In the genomic region with DNA sequence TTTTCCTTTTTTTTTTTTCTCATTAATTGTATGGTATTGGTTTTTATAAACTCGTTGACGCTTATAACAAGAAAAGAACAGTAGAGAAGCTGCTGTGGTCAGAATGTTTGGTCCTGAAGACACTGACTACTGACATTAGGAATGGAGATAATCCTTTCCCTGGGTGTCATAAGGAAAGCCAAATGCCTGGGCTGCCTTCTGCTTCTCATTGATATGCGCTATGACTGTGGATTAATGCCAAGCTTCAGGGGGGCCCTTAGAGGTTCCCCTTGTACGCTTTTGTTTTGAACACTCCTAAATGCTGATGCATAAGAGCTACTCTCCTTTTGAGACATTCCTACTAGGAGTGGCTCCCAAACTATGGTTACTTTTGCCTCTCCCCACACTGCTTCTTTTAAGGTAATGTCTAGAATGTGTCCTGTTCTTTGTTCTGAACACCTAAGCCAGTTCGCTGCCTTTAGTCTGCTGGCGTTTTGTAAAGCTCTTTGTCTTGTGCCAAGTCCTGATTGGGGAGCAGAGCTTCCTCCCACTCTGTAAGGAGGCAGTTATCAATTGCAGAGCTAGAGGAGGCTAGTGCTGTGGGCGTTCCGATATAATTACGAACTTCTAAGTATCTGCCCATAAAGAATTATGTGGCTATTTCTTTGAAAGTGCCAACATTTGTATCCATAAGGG, we compare ENCODE assay signal across 14 mouse cellular contexts.
DNase-seq lines count a peak whose midpoint lies in the region; ATAC-seq and TF ChIP-seq lines count a peak whose summit lies in the region.
"Had no signal": no experiment of that assay in that cellular context is flagged by ENCODE, and none has a peak within 500 bp of the region (broad histone marks: within the 10 kb centered on the region; RNA-seq: fewer than 3 reads in every experiment).

No protein-coding gene starts in this region.

- TF ChIP-seq CTCF in forebrain, postnatal 0 days (IDR thresholded peaks at IDR 0.05; ENCODE audit: low read depth) = no peak
- TF ChIP-seq CTCF in kidney, adult 2 months (conservative IDR thresholded peaks at IDR 0.05; ENCODE audit: insufficient read depth, insufficient read length, low read depth, low read length) = no peak
- TF ChIP-seq CTCF in lung, postnatal 0 days (IDR thresholded peaks at IDR 0.05) = no peak

- H3K9me3 ChIP-seq in forebrain, embryonic 10.5 days = no peaks in the 10 kb centered on the region
- no peaks in the 10 kb centered on the region for H3K9me3 ChIP-seq in forebrain, embryonic 11.5 days (ENCODE audit: control insufficient read depth, low read length)
- H3K9me3 ChIP-seq in neural tube, embryonic 13.5 days = no peaks in the 10 kb centered on the region
- H3K9me3 ChIP-seq in neural tube, embryonic 15.5 days (replicated peaks) = no peaks in the 10 kb centered on the region
- H3K9me3 ChIP-seq in forebrain, postnatal 0 days (ENCODE audit: low read length) = no peaks in the 10 kb centered on the region
- no peaks in the 10 kb centered on the region for H3K9me3 ChIP-seq in lung, postnatal 0 days (ENCODE audit: low read length)

- peak overlapping the region; percentile 44; the same call in 1 of the 2 replicates for H3K27ac ChIP-seq in forebrain, embryonic 10.5 days
- H3K27ac ChIP-seq in forebrain, embryonic 11.5 days (ENCODE audit: low read depth, low read length) = no peak overlapping the region
- peak overlapping the region; percentile 50 for H3K27ac ChIP-seq in neural tube, embryonic 13.5 days (replicated peaks)
- H3K27ac ChIP-seq in neural tube, embryonic 15.5 days (replicated peaks) = no peak overlapping the region; the same call in 1 of the 2 replicates
- peak overlapping the region; percentile 17; the same call in 1 of the 2 replicates for H3K27ac ChIP-seq in forebrain, postnatal 0 days (ENCODE audit: low read depth, low read length)
- no peak overlapping the region for H3K27ac ChIP-seq in kidney, adult 2 months (ENCODE audit: insufficient read depth, low read depth, low read length)
- no peak overlapping the region for H3K27ac ChIP-seq in lung, postnatal 0 days (ENCODE audit: low read length)

- H3K27me3 ChIP-seq in forebrain, embryonic 10.5 days (ENCODE audit: poor library complexity, severe bottlenecking) = no peaks in the 10 kb centered on the region
- H3K27me3 ChIP-seq in forebrain, embryonic 11.5 days (ENCODE audit: control insufficient read depth, insufficient read depth, low read length) = no peaks in the 10 kb centered on the region
- no peaks in the 10 kb centered on the region for H3K27me3 ChIP-seq in neural tube, embryonic 13.5 days
- no peaks in the 10 kb centered on the region for H3K27me3 ChIP-seq in neural tube, embryonic 15.5 days (replicated peaks)
- H3K27me3 ChIP-seq in forebrain, postnatal 0 days (ENCODE audit: insufficient read depth, low read length) = no peaks in the 10 kb centered on the region
- no peaks in the 10 kb centered on the region for H3K27me3 ChIP-seq in kidney, adult 2 months (replicated peaks; ENCODE audit: control insufficient read depth, insufficient read depth, low read length)
- H3K27me3 ChIP-seq in lung, postnatal 0 days (replicated peaks; ENCODE audit: insufficient read depth, low read length) = no peaks in the 10 kb centered on the region

- no peak overlapping the region for H3K4me2 ChIP-seq in forebrain, embryonic 11.5 days (ENCODE audit: low read depth, low read length, severe bottlenecking)
- H3K4me2 ChIP-seq in neural tube, embryonic 13.5 days = no peak overlapping the region
- H3K4me2 ChIP-seq in neural tube, embryonic 15.5 days = no peak overlapping the region
- no peak overlapping the region for H3K4me2 ChIP-seq in forebrain, postnatal 0 days (ENCODE audit: low read depth)
- H3K4me2 ChIP-seq in lung, postnatal 0 days (replicated peaks; ENCODE audit: low read depth, low read length) = no peak overlapping the region

- ATAC-seq in forebrain, embryonic 11.5 days (replicated peaks; ENCODE audit: low FRiP score) = no peak
- peak; percentile 62; the same call in 1 of the 2 replicates for ATAC-seq in neural tube, embryonic 13.5 days (ENCODE audit: low read depth)
- ATAC-seq in neural tube, embryonic 15.5 days (ENCODE audit: low FRiP score) = no peak
- ATAC-seq in forebrain, postnatal 0 days = no peak; the same call in 1 of the 2 replicates
- ATAC-seq in lung, postnatal 0 days = no peak

- no peaks in the 10 kb centered on the region for H3K36me3 ChIP-seq in forebrain, embryonic 10.5 days (replicated peaks)
- no peaks in the 10 kb centered on the region for H3K36me3 ChIP-seq in forebrain, embryonic 11.5 days (ENCODE audit: control insufficient read depth, insufficient read depth, low read length)
- no peaks in the 10 kb centered on the region for H3K36me3 ChIP-seq in neural tube, embryonic 13.5 days
- H3K36me3 ChIP-seq in neural tube, embryonic 15.5 days = no peaks in the 10 kb centered on the region
- no peaks in the 10 kb centered on the region for H3K36me3 ChIP-seq in forebrain, postnatal 0 days (ENCODE audit: insufficient read depth)
- no peaks in the 10 kb centered on the region for H3K36me3 ChIP-seq in kidney, adult 2 months (ENCODE audit: control insufficient read depth, insufficient read depth, low read length)
- no peaks in the 10 kb centered on the region for H3K36me3 ChIP-seq in lung, postnatal 0 days (ENCODE audit: insufficient read depth, low read length)

- no peak for TF ChIP-seq POLR2A in kidney, adult 2 months (IDR thresholded peaks at IDR 0.05; ENCODE audit: low read depth, low read length)

- H3K4me1 ChIP-seq in forebrain, embryonic 10.5 days = peaks cover 52% of the 10 kb centered on the region
- no peaks in the 10 kb centered on the region for H3K4me1 ChIP-seq in forebrain, embryonic 11.5 days (replicated peaks; ENCODE audit: control insufficient read depth, insufficient read depth, low read length)
- peaks cover 41% of the 10 kb centered on the region for H3K4me1 ChIP-seq in neural tube, embryonic 13.5 days (replicated peaks)
- H3K4me1 ChIP-seq in neural tube, embryonic 15.5 days = peaks cover 18% of the 10 kb centered on the region
- H3K4me1 ChIP-seq in forebrain, postnatal 0 days (ENCODE audit: insufficient read depth) = no peaks in the 10 kb centered on the region; the same call in 1 of the 2 replicates
- H3K4me1 ChIP-seq in kidney, adult 2 months (ENCODE audit: control insufficient read depth, insufficient read depth, low read length) = 0 out of 2 replicates have a peak, but pooled peaks cover 3% of the 10 kb centered on the region
- no peaks in the 10 kb centered on the region for H3K4me1 ChIP-seq in lung, postnatal 0 days (ENCODE audit: insufficient read depth, low read depth, low read length)

- no peak overlapping the region for H3K9ac ChIP-seq in forebrain, embryonic 11.5 days (ENCODE audit: low read length)
- no peak overlapping the region for H3K9ac ChIP-seq in neural tube, embryonic 13.5 days
- H3K9ac ChIP-seq in neural tube, embryonic 15.5 days (replicated peaks) = no peak overlapping the region
- H3K9ac ChIP-seq in forebrain, postnatal 0 days = no peak overlapping the region
- H3K9ac ChIP-seq in lung, postnatal 0 days (replicated peaks; ENCODE audit: low read depth) = no peak overlapping the region

- WGBS in forebrain, embryonic 10.5 days = 53% methylated on average over 9 of the region's 9 CpGs
- 44% methylated on average over 9 of the region's 9 CpGs for WGBS in forebrain, embryonic 11.5 days
- 47% methylated on average over 9 of the region's 9 CpGs for WGBS in neural tube, embryonic 13.5 days
- 40% methylated on average over 9 of the region's 9 CpGs for WGBS in neural tube, embryonic 15.5 days
- 20% methylated on average over 9 of the region's 9 CpGs for WGBS in forebrain, postnatal 0 days
- 69% methylated on average over 9 of the region's 9 CpGs for WGBS in kidney, adult 2 months
- 57% methylated on average over 9 of the region's 9 CpGs for WGBS in lung, postnatal 0 days

- no peak for DNase-seq in forebrain, embryonic 10.5 days (ENCODE audit: extremely low spot score, low spot score)
- no peak for DNase-seq in forebrain, embryonic 11.5 days (ENCODE audit: low spot score)
- no peak for DNase-seq in forebrain, postnatal 0 days
- no peak for DNase-seq in kidney, adult 2 months
- no peak for DNase-seq in thymus, postnatal 14 days
- no peak for DNase-seq in lung, postnatal 0 days (ENCODE audit: low spot score)
- DNase-seq: cerebellum, postnatal 25 days; gastrocnemius, postnatal 36 days; kidney, adult 9 months; liver; thymus, adult 2 months had no signal

- no peak overlapping the region for H3K4me3 ChIP-seq in forebrain, embryonic 10.5 days
- H3K4me3 ChIP-seq in forebrain, embryonic 11.5 days (ENCODE audit: low read depth, low read length) = no peak overlapping the region
- H3K4me3 ChIP-seq in neural tube, embryonic 13.5 days = no peak overlapping the region
- no peak overlapping the region for H3K4me3 ChIP-seq in neural tube, embryonic 15.5 days (replicated peaks)
- H3K4me3 ChIP-seq in forebrain, postnatal 0 days (ENCODE audit: low read depth, low read length) = no peak overlapping the region
- no peak overlapping the region for H3K4me3 ChIP-seq in kidney, adult 2 months (ENCODE audit: insufficient read depth, low read depth, low read length)
- H3K4me3 ChIP-seq in lung, postnatal 0 days (ENCODE audit: low read depth, low read length) = no peak overlapping the region
- H3K4me3 ChIP-seq: erythroblast, embryonic 14.5 days had no signal

- no peak for TF ChIP-seq EP300 in lung, postnatal 0 days (IDR thresholded peaks at IDR 0.05)

Comparison
In these comparisons a context has a peak if more than half of its experiments do, and no peak if none do; other contexts are left out.
1. H3K27ac ChIP-seq: peak in forebrain, embryonic 10.5 days (single experiment), neural tube, embryonic 13.5 days (single experiment) and forebrain, postnatal 0 days (single experiment); none in forebrain, embryonic 11.5 days (single experiment), neural tube, embryonic 15.5 days (single experiment), kidney, adult 2 months (single experiment) and lung, postnatal 0 days (single experiment).